Comparison of ENCODE assay signal across 21 mouse cellular contexts in genomic region chr7:141624214-141624613, GRCm38 (mm10). TPM values are rescaled to one million over a fixed set of nuclear protein-coding genes. Genes with fewer than 3 reads are reported as not detected.
A peak's percentile ranks its signal among the peaks of the same experiment; 100 is the strongest.
DNase-seq lines count a peak whose midpoint lies in the region; ATAC-seq and TF ChIP-seq lines count a peak whose summit lies in the region.
"Had no signal": no experiment of that assay in that cellular context is flagged by ENCODE, and none has a peak within 500 bp of the region (broad histone marks: within the 10 kb centered on the region; RNA-seq: fewer than 3 reads in every experiment).

No protein-coding gene starts in this region.

- H3K9ac ChIP-seq in kidney, embryonic 15.5 days: no peak overlapping the region
- H3K9ac ChIP-seq in liver, embryonic 15.5 days: no peak overlapping the region
- no peak overlapping the region for H3K9ac ChIP-seq in liver, embryonic 11.5 days (ENCODE audit: low read depth, low read length)
- H3K9ac ChIP-seq in lung, embryonic 15.5 days: no peak overlapping the region
- H3K9ac ChIP-seq: heart, embryonic 15.5 days; hindbrain, embryonic 12.5 days; limb, embryonic 12.5 days; neural tube, embryonic 12.5 days had no signal

- H3K4me2 ChIP-seq in kidney, embryonic 15.5 days: no peak overlapping the region
- no peak overlapping the region for H3K4me2 ChIP-seq in liver, embryonic 15.5 days
- H3K4me2 ChIP-seq in liver, embryonic 11.5 days: no peak overlapping the region
- peak overlapping the region; percentile 3; the same call in 1 of the 2 replicates for H3K4me2 ChIP-seq in lung, embryonic 15.5 days
- H3K4me2 ChIP-seq: heart, embryonic 15.5 days; hindbrain, embryonic 12.5 days; limb, embryonic 12.5 days; midbrain, embryonic 11.5 days; neural tube, embryonic 12.5 days had no signal

- DNase-seq in kidney, adult 2 months: peak; percentile 26
- no peak for DNase-seq in liver, embryonic 11.5 days (ENCODE audit: low spot score)
- DNase-seq in lung, postnatal 4 days: peak; percentile 58 to 66
- no peak for DNase-seq in frontal cortex, postnatal 25 days (ENCODE audit: low spot score in 2 of 2)
- DNase-seq in layer of hippocampus, adult 18-20 months (ENCODE audit: low spot score in 2 of 2): no peak
- DNase-seq: cerebellum, adult 8-10 months; gastrocnemius, postnatal 10 days; kidney, postnatal 10 days; thymus, postnatal 36 days had no signal

- H3K36me3 ChIP-seq in kidney, adult 2 months (ENCODE audit: control insufficient read depth, insufficient read depth, low read length): peaks cover 3% of the 10 kb centered on the region
- H3K36me3 ChIP-seq in kidney, embryonic 15.5 days: peaks cover 92% of the 10 kb centered on the region
- H3K36me3 ChIP-seq in liver, embryonic 15.5 days (replicated peaks): peaks cover 96% of the 10 kb centered on the region
- H3K36me3 ChIP-seq in liver, embryonic 11.5 days (ENCODE audit: control insufficient read depth, insufficient read depth, low read length): peaks cover 45% of the 10 kb centered on the region
- H3K36me3 ChIP-seq in lung, embryonic 15.5 days: peaks cover 67% of the 10 kb centered on the region

- no peak for TF ChIP-seq POLR2A in kidney, adult 2 months (IDR thresholded peaks at IDR 0.05; ENCODE audit: low read depth, low read length)

- 80% methylated on average over 2 of the region's 2 CpGs for WGBS in kidney, adult 2 months
- 74% methylated on average over 2 of the region's 2 CpGs for WGBS in kidney, embryonic 15.5 days
- WGBS in liver, embryonic 15.5 days (ENCODE audit: insufficient replicate concordance): 89% methylated on average over 2 of the region's 2 CpGs
- 89% methylated on average over 2 of the region's 2 CpGs for WGBS in liver, embryonic 11.5 days
- WGBS in lung, embryonic 15.5 days: 71% methylated on average over 2 of the region's 2 CpGs

- no peak overlapping the region for H3K4me3 ChIP-seq in kidney, adult 2 months (ENCODE audit: insufficient read depth, low read depth, low read length)
- H3K4me3 ChIP-seq in kidney, embryonic 15.5 days (replicated peaks): no peak overlapping the region
- H3K4me3 ChIP-seq in liver, embryonic 15.5 days (replicated peaks): no peak overlapping the region
- H3K4me3 ChIP-seq in liver, embryonic 11.5 days (ENCODE audit: low read depth, low read length): no peak overlapping the region
- no peak overlapping the region for H3K4me3 ChIP-seq in lung, embryonic 15.5 days
- H3K4me3 ChIP-seq: embryonic facial prominence, embryonic 10.5 days; heart, embryonic 15.5 days; hindbrain, embryonic 12.5 days; limb, embryonic 12.5 days; neural tube, embryonic 12.5 days had no signal

- no peak for ATAC-seq in kidney, embryonic 15.5 days (replicated peaks; ENCODE audit: low FRiP score)
- ATAC-seq in liver, embryonic 15.5 days (ENCODE audit: insufficient read depth): no peak
- no peak for ATAC-seq in liver, embryonic 11.5 days (replicated peaks; ENCODE audit: low FRiP score)
- 0 out of 2 replicates have a peak, but pooled peaks have one; percentile 6 for ATAC-seq in lung, embryonic 15.5 days (ENCODE audit: borderline replicate concordance, extremely low read depth, low FRiP score, low TSS enrichment)

- H3K9me3 ChIP-seq in kidney, embryonic 15.5 days (replicated peaks): no peaks in the 10 kb centered on the region
- H3K9me3 ChIP-seq in liver, embryonic 15.5 days (replicated peaks): no peaks in the 10 kb centered on the region
- H3K9me3 ChIP-seq in liver, embryonic 11.5 days (ENCODE audit: control insufficient read depth, low read length): no peaks in the 10 kb centered on the region
- H3K9me3 ChIP-seq in lung, embryonic 15.5 days: no peaks in the 10 kb centered on the region
- H3K9me3 ChIP-seq: embryonic facial prominence, embryonic 10.5 days; heart, embryonic 15.5 days; hindbrain, embryonic 12.5 days; limb, embryonic 12.5 days; neural tube, embryonic 12.5 days had no signal

- peaks cover 3% of the 10 kb centered on the region; the same call in 1 of the 2 replicates for H3K4me1 ChIP-seq in kidney, adult 2 months (ENCODE audit: control insufficient read depth, insufficient read depth, low read length)
- 0 out of 2 replicates have a peak, but pooled peaks cover 3% of the 10 kb centered on the region for H3K4me1 ChIP-seq in kidney, embryonic 15.5 days
- 0 out of 2 replicates have a peak, but pooled peaks cover 22% of the 10 kb centered on the region for H3K4me1 ChIP-seq in liver, embryonic 15.5 days (replicated peaks)
- H3K4me1 ChIP-seq in liver, embryonic 11.5 days (replicated peaks; ENCODE audit: control insufficient read depth, insufficient read depth, low read length): no peaks in the 10 kb centered on the region
- peaks cover 4% of the 10 kb centered on the region; the same call in 1 of the 2 replicates for H3K4me1 ChIP-seq in lung, embryonic 15.5 days
- H3K4me1 ChIP-seq: hindbrain, embryonic 12.5 days; limb, embryonic 12.5 days; neural tube, embryonic 12.5 days had no signal

- H3K27ac ChIP-seq in kidney, adult 2 months (ENCODE audit: insufficient read depth, low read depth, low read length): no peak overlapping the region
- no peak overlapping the region for H3K27ac ChIP-seq in kidney, embryonic 15.5 days
- H3K27ac ChIP-seq in liver, embryonic 15.5 days (replicated peaks): 0 out of 2 replicates have a peak overlapping the region, but pooled peaks have one; percentile 6
- H3K27ac ChIP-seq in liver, embryonic 11.5 days (ENCODE audit: low read depth, low read length): no peak overlapping the region
- peak overlapping the region; percentile 69 for H3K27ac ChIP-seq in lung, embryonic 15.5 days
- H3K27ac ChIP-seq: embryonic facial prominence, embryonic 10.5 days; heart, embryonic 15.5 days; hindbrain, embryonic 12.5 days; limb, embryonic 12.5 days; neural tube, embryonic 12.5 days had no signal

- no peaks in the 10 kb centered on the region for H3K27me3 ChIP-seq in kidney, adult 2 months (replicated peaks; ENCODE audit: control insufficient read depth, insufficient read depth, low read length)
- H3K27me3 ChIP-seq in kidney, embryonic 15.5 days: no peaks in the 10 kb centered on the region
- no peaks in the 10 kb centered on the region for H3K27me3 ChIP-seq in liver, embryonic 15.5 days
- no peaks in the 10 kb centered on the region for H3K27me3 ChIP-seq in liver, embryonic 11.5 days (replicated peaks; ENCODE audit: control insufficient read depth, insufficient read depth, low read length)
- H3K27me3 ChIP-seq in lung, embryonic 15.5 days: no peaks in the 10 kb centered on the region
- H3K27me3 ChIP-seq: heart, embryonic 15.5 days; hindbrain, embryonic 12.5 days; limb, embryonic 12.5 days; neural tube, embryonic 12.5 days had no signal

- peak; percentile 35 for TF ChIP-seq CTCF in kidney, adult 2 months (conservative IDR thresholded peaks at IDR 0.05; ENCODE audit: insufficient read depth, insufficient read length, low read depth, low read length)

RNA-seq across cellular contexts. Expression of gene Muc6, which starts 30.9 kb away (rescaled TPM):
- 0.01 and 0.02 TPM in 2 replicates for polyA plus RNA-seq in kidney, adult 2 months (2012; rRNA removed)
- polyA plus RNA-seq in kidney, embryonic 15.5 days (2015; fragmentation: Nextera tagmentation; extraction: Ambion mirVana): 0.23 TPM in 2 replicates
- 3.1 and 3.3 TPM in 2 replicates for polyA plus RNA-seq in liver, embryonic 15.5 days (2015; fragmentation: Nextera tagmentation; extraction: Ambion mirVana)
- polyA plus RNA-seq in liver, embryonic 11.5 days (2014; fragmentation: Nextera tagmentation; extraction: Ambion mirVana): 2.4 and 2.6 TPM in 2 replicates
- polyA plus RNA-seq in lung, embryonic 15.5 days (2015; fragmentation: Nextera tagmentation; extraction: Ambion mirVana): 0.07 and 0.11 TPM in 2 replicates
- not detected for total RNA-seq in layer of hippocampus, adult 18-20 months (2021)
- total RNA-seq: adrenal gland, adult 18-20 months; gastrocnemius, postnatal 10 days; heart, adult 8-10 months; left cerebral cortex, adult 8-10 months had no signal

Comparison
In these comparisons a context has a peak if more than half of its experiments do, and no peak if none do; other contexts are left out.
1. H3K27ac ChIP-seq: peak in liver, embryonic 15.5 days (single experiment) and lung, embryonic 15.5 days (single experiment); none in kidney, adult 2 months (single experiment), kidney, embryonic 15.5 days (single experiment) and liver, embryonic 11.5 days (single experiment).
2. DNase-seq: peak in kidney, adult 2 months (single experiment) and lung, postnatal 4 days (2 of 2); none in liver, embryonic 11.5 days (single experiment), frontal cortex, postnatal 25 days (0 of 2) and layer of hippocampus, adult 18-20 months (0 of 2).